Mouse (Mus musculus) skeletal muscle tissue, postnatal 0 days (tissue): ENCODE measurements around the gene Tff1. TPM values are rescaled to one million over a fixed set of nuclear protein-coding genes. Genes with fewer than 3 reads are reported as not detected.

ENCODE experiments used
- polyA plus RNA-seq: library from polyadenylated mRNA; unstranded; fragments of >200 nt; fragmentation: Nextera tagmentation; extraction: Ambion mirVana; gene quantifications from 2 replicates; pipeline ENCODE4 v1.2.1, GENCODE M21; 2015

Tff1 gene
- polyA plus RNA-seq, result not detected in 2 replicates

GRCm38 (mm10) chr17:31165127-31165526, at the start of gene Tff1:
Gene Tff1 (minus strand): TSS chr17:31165277.

GRCm38 (mm10) chr17:31207771-31208334, 42.8 kb upstream of the Tff1 start, which contains the start of gene Ubash3a:
Gene Ubash3a (plus strand): TSS chr17:31207873.

GRCm38 (mm10) chr17:31198877-31199276, 33.8 kb upstream of the Tff1 start, which contains the start of gene Tmprss3:
Gene Tmprss3 (minus strand): TSS chr17:31198977.

GRCm38 (mm10) chr17:31144040-31145037, 20.7 kb downstream of the Tff1 start, which contains the start of gene Tff2:
Gene Tff2 (minus strand): TSS chr17:31144282.

GRCm38 (mm10) chr17:31129452-31129851, 35.6 kb downstream of the Tff1 start, which contains the start of gene Tff3:
Gene Tff3 (minus strand): TSS chr17:31129646.

Other genes starting within 250 kb of the Tff1 start
- 0.14 and 0.17 TPM in 2 replicates for gene Umodl1, start 210.6 kb downstream of the Tff1 start, polyA plus RNA-seq
- 1.8 and 3.4 TPM in 2 replicates for gene Abcg1, start 107.6 kb downstream of the Tff1 start, polyA plus RNA-seq
- 0.30 TPM in 1 of 2 replicates, not detected in the other for gene Tff3, start 35.6 kb downstream of the Tff1 start, polyA plus RNA-seq
- gene Tff2, start 21.0 kb downstream of the Tff1 start, polyA plus RNA-seq, result not detected in 2 replicates
- not detected in 2 replicates for gene Tmprss3, start 33.7 kb upstream of the Tff1 start, polyA plus RNA-seq
- 0.06 and 0.13 TPM in 2 replicates for gene Ubash3a, start 42.6 kb upstream of the Tff1 start, polyA plus RNA-seq
- 0.18 and 0.53 TPM in 2 replicates for gene Rsph1, start 112.1 kb upstream of the Tff1 start, polyA plus RNA-seq
- gene Slc37a1, start 121.5 kb upstream of the Tff1 start, polyA plus RNA-seq, result 0.74 and 1.5 TPM in 2 replicates
- 2.7 and 3.6 TPM in 2 replicates for gene Pde9a, start 220.9 kb upstream of the Tff1 start, polyA plus RNA-seq